Mouse (Mus musculus) ES-E14 (cell line): ENCODE measurements around the gene Bco1.

Experiments
- CHD2 ChIP-seq: IDR thresholded peaks from 2 replicates; pipeline ENCODE4 v1.6.1; 2014; ENCODE audit warnings: mild to moderate bottlenecking, low read depth, low read length, inconsistent platforms
- HCFC1 ChIP-seq: IDR thresholded peaks from 2 replicates; pipeline ENCODE4 v1.6.1; 2012; ENCODE audit warnings: low read length, inconsistent platforms, borderline replicate concordance; ENCODE audit not compliant: insufficient read depth
- MAFK ChIP-seq: IDR thresholded peaks from 2 replicates; pipeline ENCODE4 v1.6.1; 2014; ENCODE audit warnings: mild to moderate bottlenecking, low read depth, low read length, inconsistent platforms; ENCODE audit not compliant: insufficient read depth
- ZC3H11A ChIP-seq: IDR thresholded peaks from 2 replicates; pipeline ENCODE4 v1.6.1; 2012; ENCODE audit warnings: low read depth, mild to moderate bottlenecking, inconsistent platforms, low read length, borderline replicate concordance
- ZNF384 ChIP-seq: IDR thresholded peaks from 2 replicates; pipeline ENCODE4 v1.6.1; 2012; ENCODE audit warnings: low read depth, low read length, inconsistent platforms

DNA sequence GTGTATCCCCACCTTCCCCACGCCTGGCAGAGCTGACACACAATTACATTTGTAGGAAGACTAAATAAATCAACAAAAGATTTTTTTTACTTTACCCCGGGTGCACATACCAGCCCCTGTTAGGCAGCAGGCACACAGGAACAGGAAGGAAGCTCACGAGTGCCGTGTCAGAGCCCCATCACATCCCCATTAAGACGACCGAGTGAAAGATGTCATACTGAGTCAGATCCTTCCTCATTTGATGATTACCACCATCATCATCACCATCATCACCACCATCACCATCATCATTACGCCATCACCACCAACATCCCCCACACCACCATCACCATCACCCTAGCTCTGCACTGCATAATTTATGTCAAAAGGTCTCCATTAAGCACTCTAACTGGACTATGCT is 28.7 kb upstream of the Bco1 start:
- no peak for TF ChIP-seq ZC3H11A
- TF ChIP-seq MAFK = no peak
- no peak for TF ChIP-seq ZNF384
- no peak for TF ChIP-seq CHD2
- no peak for TF ChIP-seq HCFC1
